Mouse (Mus musculus) megakaryocyte, embryonic 14.5 days (primary cell): ENCODE measurements around the gene Stox2.

Source experiments
- FLI1 ChIP-seq: IDR thresholded peaks from 2 replicates; pipeline ENCODE4 v1.6.1; 2012; ENCODE audit warnings: low read length, inconsistent platforms, mixed read lengths
- GATA1 ChIP-seq: IDR thresholded peaks from 3 replicates; pipeline ENCODE4 v1.6.1; 2012; ENCODE audit warnings: mixed read lengths, low read length, inconsistent platforms, borderline replicate concordance

DNA sequence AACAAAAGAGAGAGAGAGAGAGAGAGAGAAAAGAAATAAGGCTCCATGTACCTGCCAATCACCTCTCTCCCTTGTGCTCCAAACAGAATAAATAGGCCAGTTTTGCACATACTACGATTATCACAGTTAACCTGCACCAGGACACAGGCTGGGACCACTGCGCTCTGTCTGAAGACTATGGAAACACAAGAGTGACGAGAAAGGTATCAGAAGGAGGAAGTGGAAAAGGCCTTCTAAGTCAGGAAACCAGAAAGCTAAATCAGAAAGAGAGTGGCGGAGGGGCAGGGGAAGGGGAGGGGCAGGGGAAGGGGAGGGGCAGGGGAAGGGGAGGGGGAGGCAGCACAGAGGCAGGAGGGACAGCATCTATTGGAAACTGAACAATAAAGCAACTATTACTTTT is 195.3 kb downstream of the Stox2 start:
- TF ChIP-seq GATA1 (no peak), FLI1 (no peak)
